Mouse (Mus musculus) thymus, adult 18-20 months (tissue): ENCODE measurements around the gene Tulp3.

Experiments
- DNase-seq, 2 experiments: peaks; one replicate each; pipeline ENCODE4 v3.0.0; 2022; ENCODE audit warnings: mixed read lengths in 2 of 2

Tulp3 gene

DNA sequence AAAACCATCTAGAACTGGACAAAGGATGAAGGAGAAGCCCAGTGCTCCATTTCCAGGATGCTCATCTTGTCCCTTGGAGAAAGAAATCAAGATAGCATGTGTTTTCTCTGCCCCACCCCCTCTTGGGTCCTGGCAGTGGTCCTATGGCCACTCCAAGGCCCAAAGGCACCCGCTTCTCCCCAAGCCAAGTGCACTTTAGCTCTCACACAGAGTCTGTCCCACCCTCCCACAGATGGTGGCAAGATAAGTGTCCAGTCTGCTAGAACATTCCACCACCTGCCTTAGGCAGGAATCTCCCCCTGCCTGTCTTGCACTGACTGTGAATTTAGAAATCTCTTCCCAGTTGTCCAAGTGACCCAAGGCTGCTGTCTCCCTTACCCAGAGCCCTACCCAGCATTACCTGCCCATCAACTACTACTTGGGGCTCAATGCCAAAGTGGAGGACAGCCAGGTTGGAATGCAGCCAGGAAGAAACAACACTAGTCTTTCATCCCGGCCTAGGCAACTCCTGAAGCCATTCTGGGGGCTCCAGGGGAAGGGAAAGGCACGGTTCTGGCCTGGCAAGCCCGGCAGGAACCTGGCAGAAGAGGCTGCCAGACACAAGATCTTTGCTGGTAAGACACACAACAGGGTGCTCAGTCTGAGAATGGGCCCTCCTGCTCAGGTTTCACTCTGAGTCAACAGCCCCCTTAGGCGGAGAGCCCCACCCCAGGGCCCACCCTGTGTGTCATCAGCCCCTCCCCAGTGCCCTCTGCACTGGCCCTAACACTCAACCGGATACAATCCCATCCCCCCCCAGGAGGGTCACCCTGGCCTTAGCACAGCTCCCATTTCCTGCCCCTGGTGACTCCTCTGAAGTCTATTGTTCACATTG lies 59.5 kb downstream of the Tulp3 start:
- no peak for DNase-seq

GRCm38 (mm10) chr6:128291284-128291683 lies 64.4 kb downstream of the Tulp3 start:
- no peak for DNase-seq

DNA sequence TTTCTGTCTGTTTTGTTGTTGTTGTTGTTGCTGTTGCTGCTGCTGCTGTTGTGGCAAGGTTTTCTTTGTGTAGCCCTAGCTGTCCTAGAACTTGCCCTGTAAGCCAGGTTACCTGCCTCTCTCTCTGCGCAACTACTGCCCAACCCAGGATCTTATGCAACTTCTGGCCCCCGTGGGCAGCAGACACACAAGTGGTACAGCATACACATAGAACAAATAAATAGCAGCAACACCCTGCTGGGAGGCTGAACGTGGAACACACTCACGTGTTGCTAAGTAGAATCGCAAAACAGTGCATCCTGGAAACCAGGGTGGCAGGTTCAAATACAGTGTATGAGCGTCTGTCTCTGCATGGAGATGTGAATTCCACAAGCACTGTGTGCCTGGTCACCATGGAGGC lies 67.0 kb downstream of the Tulp3 start:
- DNase-seq = no peak

DNA sequence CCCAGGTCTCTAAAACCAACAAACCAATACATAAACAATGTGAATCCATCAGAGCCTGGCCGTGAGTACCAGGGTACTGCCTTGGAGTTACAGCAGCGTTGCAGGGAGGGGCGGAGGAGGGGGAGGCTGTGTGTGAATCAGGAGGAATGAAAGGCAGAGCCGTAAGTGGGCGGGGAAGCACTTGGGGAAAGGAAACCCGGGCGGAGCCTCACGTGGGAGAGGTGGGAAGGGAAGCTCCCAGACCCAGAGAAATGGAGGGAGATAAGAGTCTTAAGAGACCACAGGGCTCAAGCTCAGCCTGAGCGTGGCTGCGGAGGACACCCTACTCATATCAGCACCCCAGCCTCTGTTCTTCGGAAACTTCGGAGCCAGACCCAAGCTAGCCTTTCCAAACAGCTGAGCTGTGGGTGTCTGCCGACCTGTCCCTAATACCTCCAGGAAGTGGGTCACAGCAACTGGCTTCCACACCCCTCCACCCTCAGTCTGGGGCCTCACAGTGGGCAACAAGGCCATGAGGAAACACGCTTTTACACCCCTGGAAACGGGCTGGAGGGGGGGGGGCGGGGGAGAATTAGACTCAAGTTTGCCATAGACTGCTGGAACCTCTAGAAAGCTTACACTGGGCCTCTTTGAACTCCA lies 69.7 kb downstream of the Tulp3 start:
- DNase-seq = no peak

DNA sequence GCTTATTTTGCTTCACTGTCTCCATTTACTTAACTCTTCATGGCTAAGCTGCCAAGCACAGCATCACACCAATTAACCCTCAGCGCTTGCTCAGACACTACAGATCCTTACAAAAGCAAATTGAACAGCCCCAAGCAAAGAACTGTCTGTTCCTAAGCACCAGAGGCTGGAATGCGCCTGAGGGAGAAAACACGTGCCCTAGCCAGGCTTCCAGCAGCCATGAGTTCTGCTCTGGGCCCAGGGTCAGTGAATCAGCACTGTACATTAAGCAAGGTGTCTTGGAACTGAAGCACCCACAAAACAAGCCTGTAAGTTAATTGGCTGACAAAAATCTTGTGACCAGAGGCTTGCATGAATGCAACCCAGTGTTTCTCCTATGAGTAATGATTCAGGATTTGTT lies 73.5 kb downstream of the Tulp3 start:
- no peak for DNase-seq

DNA sequence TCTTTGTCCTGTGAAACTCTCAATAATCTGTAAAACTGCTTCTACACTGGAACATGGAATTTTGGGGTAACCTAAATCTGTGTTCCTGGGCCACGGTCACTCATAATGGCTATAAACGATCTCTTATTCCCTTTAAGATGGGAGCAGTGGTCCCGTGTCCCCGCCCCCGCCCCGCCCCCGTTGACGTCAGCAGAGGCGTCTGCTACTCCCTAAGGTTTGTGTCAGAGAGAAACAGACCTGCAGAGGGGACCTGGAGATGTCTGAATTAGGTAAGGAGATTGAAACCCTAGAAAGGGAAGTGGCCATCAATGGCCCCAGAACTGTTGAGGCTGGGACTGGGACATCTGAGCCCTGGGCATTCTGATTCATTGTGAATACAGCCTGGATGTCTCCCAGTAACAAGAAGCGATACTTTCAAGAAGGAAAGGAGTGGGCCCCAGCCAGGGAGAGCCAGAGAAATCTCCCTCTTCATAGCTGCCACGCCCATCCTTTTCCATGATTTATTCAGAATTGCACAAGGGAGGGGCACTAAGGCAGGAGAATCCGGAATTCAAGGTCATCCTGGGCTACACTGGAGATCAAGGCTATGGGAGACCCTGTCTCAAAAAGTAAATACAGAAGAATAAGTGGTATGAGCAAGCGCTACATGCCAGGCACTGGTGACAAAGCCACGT lies 75.0 kb downstream of the Tulp3 start:
- no peak for DNase-seq

GRCm38 (mm10) chr6:128279608-128280007 lies 76.0 kb downstream of the Tulp3 start:
- no peak for DNase-seq

DNA sequence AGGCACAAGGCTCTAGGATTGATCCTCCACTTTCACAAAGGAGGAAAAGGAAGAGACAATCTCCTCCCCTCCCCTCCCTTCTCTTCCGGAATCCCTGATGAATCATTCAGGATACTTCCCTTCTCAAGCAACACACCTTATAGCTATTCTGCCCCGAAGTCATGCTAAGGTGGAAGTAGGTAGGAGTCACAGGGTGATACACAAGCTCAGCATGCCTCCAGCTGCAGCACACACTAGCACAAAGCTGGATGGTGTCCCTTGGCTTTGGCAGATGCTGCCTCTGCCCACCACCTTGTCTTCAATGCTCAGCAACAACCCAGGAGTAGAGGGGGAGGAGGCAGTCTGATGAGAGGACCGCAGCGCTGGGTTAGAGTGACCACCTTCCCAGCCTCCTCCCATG lies 76.6 kb downstream of the Tulp3 start:
- DNase-seq = no peak

DNA sequence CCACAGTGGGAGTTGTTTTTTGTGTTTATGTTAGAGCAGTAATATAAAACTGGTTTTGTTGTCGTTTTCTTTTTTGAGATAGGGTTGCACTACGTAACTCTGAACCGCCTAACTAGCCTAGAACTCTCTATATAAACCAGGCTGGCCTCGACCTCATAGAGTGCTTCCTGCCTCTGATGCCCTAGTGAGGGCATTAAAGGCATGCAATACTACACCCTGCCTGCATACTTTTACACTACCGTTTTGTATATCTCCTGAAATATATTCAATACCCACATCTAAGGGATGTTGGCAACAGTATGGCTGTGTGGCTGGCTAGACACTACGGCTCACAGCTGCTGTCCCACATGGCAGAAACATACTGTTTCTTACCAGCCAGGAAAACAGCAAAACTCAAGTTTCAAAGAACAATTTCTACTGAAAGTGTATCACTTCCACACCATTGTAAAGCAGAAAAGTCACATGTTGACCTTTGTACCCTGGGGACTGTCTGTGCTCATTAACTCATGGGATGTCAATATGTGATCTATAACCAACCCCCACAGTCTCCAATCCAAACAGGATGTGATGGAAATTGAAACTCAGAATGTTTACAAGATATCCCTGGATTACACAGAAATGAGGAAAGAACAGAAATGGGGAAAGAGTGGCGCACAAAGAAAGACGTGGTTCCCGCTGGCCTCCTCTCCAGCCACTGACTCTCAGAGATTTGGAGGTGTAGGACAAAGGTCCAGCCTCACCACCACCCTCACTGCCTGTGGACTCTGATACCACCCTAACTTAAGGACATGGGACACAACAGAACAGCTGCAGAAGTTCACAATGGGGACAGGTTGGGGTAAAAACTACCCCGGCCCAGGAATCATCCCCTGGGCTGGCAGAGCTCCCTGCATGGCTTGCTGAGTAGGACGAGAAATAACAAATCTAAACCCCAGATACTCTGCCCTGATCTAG lies 78.2 kb downstream of the Tulp3 start:
- DNase-seq = no peak

DNA sequence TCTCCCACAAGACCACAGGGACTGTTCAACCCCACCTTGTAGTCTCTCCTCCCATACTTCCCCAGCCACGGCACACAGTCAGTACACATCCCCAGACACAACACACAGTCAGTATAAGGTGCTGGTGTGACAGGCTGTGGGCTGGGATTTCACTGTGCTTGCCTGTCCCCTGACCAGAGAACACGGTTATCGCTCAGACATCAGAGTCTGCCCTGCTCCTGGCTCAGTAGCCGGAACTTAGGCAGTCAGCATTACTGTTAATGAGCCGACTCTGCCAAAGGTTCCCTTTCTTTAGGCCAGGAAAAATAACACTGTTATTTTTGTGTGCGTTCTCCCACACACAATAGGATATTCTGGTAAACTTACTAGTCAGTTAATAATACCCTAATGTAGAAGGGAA lies 79.3 kb downstream of the Tulp3 start:
- no peak for DNase-seq

DNA sequence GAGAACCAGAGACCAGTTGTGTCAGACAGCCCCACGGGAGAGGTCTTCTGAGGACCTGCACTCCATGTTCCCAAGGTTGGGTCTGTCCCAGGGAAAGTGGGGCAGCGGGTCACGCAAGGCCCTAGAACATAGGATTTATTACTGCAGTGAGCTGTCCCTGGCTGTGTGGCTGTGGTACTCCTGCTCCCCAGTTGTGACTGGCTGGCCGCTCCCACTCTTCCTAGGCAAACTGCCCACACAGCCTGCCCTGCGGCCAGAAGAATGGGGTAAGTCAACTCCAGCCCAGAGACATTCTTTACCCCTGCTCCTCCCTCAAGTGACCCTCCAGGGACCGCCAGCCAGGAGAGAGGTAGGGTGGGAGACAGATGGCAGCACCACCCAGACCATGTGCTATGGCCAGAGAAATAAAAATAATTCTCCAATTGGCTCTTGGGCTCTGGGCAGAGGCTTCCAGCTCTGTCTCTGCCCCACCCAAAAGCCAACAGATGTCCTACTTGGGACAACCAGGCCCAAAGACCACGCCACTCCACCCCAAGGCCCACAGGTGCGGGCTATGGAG lies 80.1 kb downstream of the Tulp3 start:
- DNase-seq = no peak

DNA sequence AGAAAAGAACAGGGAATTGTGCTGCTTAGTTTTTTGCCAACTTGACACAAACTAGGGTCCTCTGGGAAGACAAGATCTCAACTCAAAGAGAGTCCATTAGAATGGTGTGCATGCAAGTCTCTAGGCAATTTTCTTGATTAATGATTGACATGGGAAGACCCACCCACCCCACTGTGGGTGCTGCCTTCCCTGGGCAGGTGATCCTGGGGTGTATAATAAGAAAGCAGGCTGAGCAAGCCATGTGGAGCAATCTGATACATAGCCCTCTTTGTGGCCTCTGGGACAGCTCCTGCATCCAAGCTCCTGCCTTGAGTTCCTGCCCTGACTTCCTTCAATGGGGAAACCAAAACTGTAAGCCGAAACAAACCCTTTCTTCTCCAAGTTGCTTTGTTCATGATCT lies 82.1 kb downstream of the Tulp3 start:
- DNase-seq = no peak

GRCm38 (mm10) chr6:128272754-128273153 lies 82.9 kb downstream of the Tulp3 start:
- DNase-seq = no peak
